Mouse (Mus musculus): Measurements from ENCODE around the gene Tmem45b. TPM values are rescaled to one million over a fixed set of nuclear protein-coding genes. Genes with fewer than 3 reads are reported as not detected.

Gene Tmem45b
- polyA plus RNA-seq, 1 experiment from 2014 or later = 0.16 TPM

DNA sequence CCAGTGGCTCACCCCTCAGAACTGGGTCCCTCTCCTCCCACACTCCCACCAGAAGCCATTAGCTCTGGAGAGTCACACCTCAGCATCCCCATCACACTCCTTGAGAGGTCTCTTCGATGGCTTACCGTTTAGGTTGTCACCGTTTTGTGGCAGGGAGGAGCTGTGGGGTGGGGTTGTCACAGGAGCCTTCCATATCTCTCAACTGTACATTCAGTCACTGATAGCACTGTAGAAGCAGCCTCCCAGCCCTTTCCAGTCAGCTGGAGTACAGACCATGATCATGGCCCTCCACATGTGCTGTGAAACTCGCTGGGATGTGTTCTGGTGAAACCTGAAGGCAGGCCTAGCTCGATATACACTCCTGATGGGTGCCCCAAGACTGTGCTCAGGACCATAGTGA is 42.1 kb downstream of the Tmem45b start:
- no peak overlapping the region for H3K9ac ChIP-seq (ENCODE audit: low read depth, low read length)
- peaks cover 37% of the 10 kb centered on the region for H3K36me3 ChIP-seq (ENCODE audit: control insufficient read depth, insufficient read depth, low read length)
- ATAC-seq = no peak
- H3K27me3 ChIP-seq (replicated peaks; ENCODE audit: control insufficient read depth, insufficient read depth, low read length) = no peaks in the 10 kb centered on the region
- no peaks in the 10 kb centered on the region for H3K9me3 ChIP-seq (ENCODE audit: control insufficient read depth, low read length)
- 92% methylated on average over 5 of the region's 5 CpGs for WGBS
- H3K4me2 ChIP-seq (ENCODE audit: low read length) = no peak overlapping the region
- H3K4me1 ChIP-seq (ENCODE audit: control insufficient read depth, insufficient read depth, low read depth, low read length) = no peaks in the 10 kb centered on the region
- H3K4me3 ChIP-seq (ENCODE audit: low read length) = no peak overlapping the region
- H3K27ac ChIP-seq (ENCODE audit: low read depth, low read length) = no peak overlapping the region

DNA sequence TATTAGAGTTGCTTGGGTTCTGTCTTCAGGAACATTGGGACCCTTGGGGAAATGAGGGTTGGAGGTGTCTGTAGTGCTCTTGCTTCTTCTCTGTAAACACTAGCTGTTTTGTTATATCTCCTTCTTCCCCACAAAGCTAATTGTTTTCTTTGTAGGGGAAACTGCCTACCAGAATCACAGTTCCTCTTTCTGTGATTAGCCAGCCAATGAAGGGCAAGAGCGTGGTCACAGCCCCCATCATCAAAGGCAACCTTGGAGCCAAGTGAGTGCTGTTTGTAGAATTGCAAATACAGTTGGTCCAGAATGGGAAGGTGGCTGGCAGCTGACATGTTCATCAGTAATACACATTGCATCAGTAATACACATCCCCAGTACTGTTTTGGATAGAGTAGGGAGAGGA is 45.4 kb downstream of the Tmem45b start:
- no peak for ATAC-seq
- Histone ChIP-seq H3K4me2 (ENCODE audit: low read length) (no peak overlapping the region), H3K27me3 (replicated peaks; ENCODE audit: control insufficient read depth, insufficient read depth, low read length) (no peaks in the 10 kb centered on the region), H3K36me3 (ENCODE audit: control insufficient read depth, insufficient read depth, low read length) (peaks cover 61% of the 10 kb centered on the region), H3K9me3 (ENCODE audit: control insufficient read depth, low read length) (no peaks in the 10 kb centered on the region), H3K9ac (ENCODE audit: low read depth, low read length) (no peak overlapping the region), H3K4me3 (ENCODE audit: low read length) (no peak overlapping the region), H3K27ac (ENCODE audit: low read depth, low read length) (no peak overlapping the region), H3K4me1 (ENCODE audit: control insufficient read depth, insufficient read depth, low read depth, low read length) (no peaks in the 10 kb centered on the region)
- WGBS = 84% methylated on average over 1 of the region's 1 CpGs

DNA sequence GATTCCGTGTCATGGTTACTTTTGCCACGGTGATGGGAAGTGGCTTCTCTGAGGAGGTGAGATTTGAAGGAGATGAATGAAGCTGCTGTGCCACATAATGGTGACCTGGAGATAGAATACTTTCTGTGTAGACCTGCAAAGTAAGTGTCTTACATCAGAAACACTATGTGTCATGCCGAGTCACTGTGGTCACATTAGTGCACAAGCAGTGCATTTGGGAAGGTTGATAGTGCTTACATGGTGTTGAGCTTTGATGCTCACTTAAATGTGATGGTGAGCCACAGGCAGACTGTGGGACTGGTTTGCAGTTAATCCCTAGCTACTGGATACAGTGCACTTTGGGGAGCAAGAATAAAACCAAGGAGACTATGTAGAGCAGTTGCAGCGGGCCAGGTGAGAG is 52.1 kb downstream of the Tmem45b start:
- 96% methylated on average over 4 of the region's 4 CpGs for WGBS
- no peaks in the 10 kb centered on the region for H3K4me1 ChIP-seq (ENCODE audit: control insufficient read depth, insufficient read depth, low read depth, low read length)
- H3K27ac ChIP-seq (ENCODE audit: low read depth, low read length) = no peak overlapping the region
- H3K9me3 ChIP-seq (ENCODE audit: control insufficient read depth, low read length) = no peaks in the 10 kb centered on the region
- peaks cover 58% of the 10 kb centered on the region for H3K36me3 ChIP-seq (ENCODE audit: control insufficient read depth, insufficient read depth, low read length)
- no peaks in the 10 kb centered on the region for H3K27me3 ChIP-seq (replicated peaks; ENCODE audit: control insufficient read depth, insufficient read depth, low read length)
- no peak overlapping the region for H3K9ac ChIP-seq (ENCODE audit: low read depth, low read length)
- H3K4me2 ChIP-seq (ENCODE audit: low read length) = no peak overlapping the region
- no peak overlapping the region for H3K4me3 ChIP-seq (ENCODE audit: low read length)
- ATAC-seq = no peak

DNA sequence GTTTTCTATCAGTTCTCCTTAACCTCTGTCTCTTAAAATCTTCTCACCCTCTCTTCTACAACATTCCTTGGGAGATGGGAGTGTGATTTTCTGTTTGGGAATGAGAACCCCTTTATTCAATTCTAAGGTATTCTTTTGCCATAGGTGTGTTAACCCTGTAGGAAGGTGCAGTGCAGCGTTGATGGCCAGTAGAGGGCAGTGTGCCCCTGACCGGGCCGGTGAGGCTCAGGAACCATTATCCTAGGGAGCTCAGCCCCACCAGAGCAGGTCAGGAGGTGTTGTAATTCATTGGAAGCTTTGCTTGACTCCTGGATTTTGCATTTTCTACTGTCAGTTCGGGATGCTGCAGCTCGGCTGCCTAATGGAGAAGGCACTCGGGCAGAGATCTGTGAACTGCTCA is 59.0 kb downstream of the Tmem45b start:
- no peak overlapping the region for H3K9ac ChIP-seq (ENCODE audit: low read depth, low read length)
- no peak overlapping the region for H3K4me2 ChIP-seq (ENCODE audit: low read length)
- H3K4me1 ChIP-seq (ENCODE audit: control insufficient read depth, insufficient read depth, low read depth, low read length) = no peaks in the 10 kb centered on the region
- peaks cover 58% of the 10 kb centered on the region for H3K36me3 ChIP-seq (ENCODE audit: control insufficient read depth, insufficient read depth, low read length)
- no peaks in the 10 kb centered on the region for H3K27me3 ChIP-seq (replicated peaks; ENCODE audit: control insufficient read depth, insufficient read depth, low read length)
- WGBS = 71% methylated on average over 6 of the region's 6 CpGs
- no peaks in the 10 kb centered on the region for H3K9me3 ChIP-seq (ENCODE audit: control insufficient read depth, low read length)
- no peak overlapping the region for H3K27ac ChIP-seq (ENCODE audit: low read depth, low read length)
- no peak overlapping the region for H3K4me3 ChIP-seq (ENCODE audit: low read length)
- no peak for ATAC-seq

DNA sequence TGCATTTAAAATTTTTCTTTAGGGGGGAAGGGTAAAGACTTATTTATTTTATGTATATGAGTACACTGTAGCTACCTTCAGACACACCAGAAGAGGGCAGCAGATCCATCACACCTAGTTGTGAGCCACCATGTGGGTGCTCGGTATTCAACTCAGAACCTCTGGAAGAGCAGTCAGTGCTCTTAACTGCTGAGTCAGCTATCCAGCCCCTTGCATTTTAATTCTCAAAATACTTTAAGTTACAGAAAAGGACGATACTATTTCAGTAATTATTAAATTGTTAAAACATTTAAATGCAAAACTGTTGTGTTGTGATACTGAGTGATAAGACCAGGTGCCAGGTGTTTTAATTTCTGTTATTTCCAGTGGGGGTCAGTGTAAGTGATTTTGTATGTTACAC is 60.0 kb downstream of the Tmem45b start:
- no peak overlapping the region for H3K4me2 ChIP-seq (ENCODE audit: low read length)
- ATAC-seq = no peak
- no peaks in the 10 kb centered on the region for H3K27me3 ChIP-seq (replicated peaks; ENCODE audit: control insufficient read depth, insufficient read depth, low read length)

DNA sequence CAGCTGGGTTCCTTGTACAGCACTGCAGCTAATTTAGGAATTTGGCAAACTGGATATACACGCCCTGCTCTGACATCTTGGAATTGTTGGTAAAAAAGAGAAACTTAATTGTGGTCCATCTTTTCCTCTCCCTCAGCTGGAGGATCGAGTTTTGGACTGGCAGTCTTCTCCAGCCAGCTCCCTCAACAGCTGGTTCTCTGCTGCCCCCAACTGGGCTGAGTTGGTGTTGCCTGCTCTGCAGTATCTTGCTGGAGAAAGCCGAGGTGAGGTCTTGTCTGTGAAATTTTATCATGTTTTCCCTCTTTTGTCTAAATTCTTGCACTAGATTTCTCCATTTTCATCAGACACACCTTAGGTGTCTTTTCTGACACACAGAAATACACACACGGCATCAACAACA is 63.8 kb downstream of the Tmem45b start:
- H3K4me3 ChIP-seq (ENCODE audit: low read length) = no peak overlapping the region
- H3K9ac ChIP-seq (ENCODE audit: low read depth, low read length) = no peak overlapping the region
- H3K27ac ChIP-seq (ENCODE audit: low read depth, low read length) = no peak overlapping the region
- no peaks in the 10 kb centered on the region for H3K27me3 ChIP-seq (replicated peaks; ENCODE audit: control insufficient read depth, insufficient read depth, low read length)
- H3K36me3 ChIP-seq (ENCODE audit: control insufficient read depth, insufficient read depth, low read length) = peaks cover 67% of the 10 kb centered on the region
- H3K9me3 ChIP-seq (ENCODE audit: control insufficient read depth, low read length) = no peaks in the 10 kb centered on the region
- WGBS = 56% methylated on average over 4 of the region's 4 CpGs
- no peak overlapping the region for H3K4me2 ChIP-seq (ENCODE audit: low read length)
- no peaks in the 10 kb centered on the region for H3K4me1 ChIP-seq (ENCODE audit: control insufficient read depth, insufficient read depth, low read depth, low read length)
- no peak for ATAC-seq

More for the DNA sequence above, 60.0 kb downstream of the Tmem45b start:
- 85% methylated on average over 2 of the region's 2 CpGs for WGBS
- H3K27ac ChIP-seq (ENCODE audit: low read depth, low read length) = no peak overlapping the region
- H3K4me1 ChIP-seq (ENCODE audit: control insufficient read depth, insufficient read depth, low read depth, low read length) = no peaks in the 10 kb centered on the region
- H3K9ac ChIP-seq (ENCODE audit: low read depth, low read length) = no peak overlapping the region
- no peaks in the 10 kb centered on the region for H3K9me3 ChIP-seq (ENCODE audit: control insufficient read depth, low read length)
- no peak overlapping the region for H3K4me3 ChIP-seq (ENCODE audit: low read length)
- peaks cover 55% of the 10 kb centered on the region for H3K36me3 ChIP-seq (ENCODE audit: control insufficient read depth, insufficient read depth, low read length)

DNA sequence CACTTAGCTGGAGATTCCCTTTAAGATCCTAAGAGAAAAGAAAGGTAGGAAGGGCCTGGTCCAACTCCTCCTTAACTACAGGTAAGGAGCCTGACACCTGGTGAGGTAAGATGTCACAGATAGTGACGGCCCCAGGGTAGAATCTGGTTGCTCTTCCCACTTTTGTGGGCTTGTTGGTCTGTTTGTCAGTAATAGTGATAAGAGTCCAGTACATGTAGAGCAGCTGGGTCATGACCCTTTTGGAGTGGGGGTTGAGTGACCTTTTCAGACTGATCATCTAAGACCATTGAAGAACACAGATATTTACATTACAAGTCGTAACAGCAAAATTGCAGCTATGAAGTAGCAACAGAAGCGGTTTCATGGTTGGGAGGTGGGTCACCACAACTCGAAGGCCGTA is 77.1 kb downstream of the Tmem45b start:
- ATAC-seq = no peak
- no peak overlapping the region for H3K27ac ChIP-seq (ENCODE audit: low read depth, low read length)
- 94% methylated on average over 5 of the region's 5 CpGs for WGBS
- H3K27me3 ChIP-seq (replicated peaks; ENCODE audit: control insufficient read depth, insufficient read depth, low read length) = no peaks in the 10 kb centered on the region
- no peak overlapping the region for H3K9ac ChIP-seq (ENCODE audit: low read depth, low read length)
- H3K36me3 ChIP-seq (ENCODE audit: control insufficient read depth, insufficient read depth, low read length) = peaks cover 13% of the 10 kb centered on the region
- peaks cover 13% of the 10 kb centered on the region for H3K4me1 ChIP-seq (ENCODE audit: control insufficient read depth, insufficient read depth, low read depth, low read length)
- H3K4me2 ChIP-seq (ENCODE audit: low read length) = peak overlapping the region; percentile 78
- no peaks in the 10 kb centered on the region for H3K9me3 ChIP-seq (ENCODE audit: control insufficient read depth, low read length)
- H3K4me3 ChIP-seq (ENCODE audit: low read length) = peak overlapping the region; percentile 84

DNA sequence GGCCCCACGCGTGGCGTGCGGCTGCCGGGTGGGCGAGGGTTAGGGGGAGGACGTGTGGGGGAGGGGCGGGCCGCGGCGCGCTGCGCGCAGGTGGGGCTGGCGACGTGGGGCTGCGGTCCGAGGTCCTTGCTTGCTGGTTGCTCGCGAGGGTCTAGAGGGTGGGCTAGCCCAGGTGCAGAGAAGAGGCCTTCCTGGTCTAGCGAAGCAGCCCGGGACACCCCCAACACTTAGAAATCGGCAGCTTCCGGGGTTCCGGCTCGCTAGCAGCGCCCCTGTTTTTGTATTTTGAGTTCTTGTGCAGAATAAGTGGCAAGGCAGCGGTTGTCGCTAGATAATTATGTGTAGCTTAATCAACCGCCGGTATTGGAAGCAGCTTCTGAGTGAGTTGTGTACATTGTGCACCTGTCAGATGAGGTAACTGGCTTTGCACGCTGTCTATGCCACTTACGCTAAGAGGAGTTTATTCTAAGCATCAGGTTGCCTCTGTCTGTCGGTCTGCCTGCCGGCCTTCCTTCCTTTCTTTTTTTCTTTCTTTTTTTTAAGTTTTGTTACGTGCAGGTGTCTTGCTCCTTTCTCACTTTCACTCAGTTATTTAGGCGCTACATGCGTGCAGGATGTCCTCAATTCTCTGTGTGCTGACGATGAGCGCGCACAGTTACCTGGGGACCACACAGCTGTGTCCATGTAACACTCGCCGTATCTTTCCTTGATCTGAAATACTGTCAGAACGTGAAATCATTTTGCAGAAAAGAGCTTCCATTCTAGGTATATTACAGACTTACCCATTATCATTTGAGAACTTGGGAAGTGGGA is 77.7 kb downstream of the Tmem45b start:
- peak; percentile 86; the same call in 1 of the 2 replicates for ATAC-seq
- WGBS = 9% methylated on average over 43 of the region's 44 CpGs
- peak overlapping the region; percentile 76; the same call in 1 of the 2 replicates for H3K27ac ChIP-seq (ENCODE audit: low read depth, low read length)

DNA sequence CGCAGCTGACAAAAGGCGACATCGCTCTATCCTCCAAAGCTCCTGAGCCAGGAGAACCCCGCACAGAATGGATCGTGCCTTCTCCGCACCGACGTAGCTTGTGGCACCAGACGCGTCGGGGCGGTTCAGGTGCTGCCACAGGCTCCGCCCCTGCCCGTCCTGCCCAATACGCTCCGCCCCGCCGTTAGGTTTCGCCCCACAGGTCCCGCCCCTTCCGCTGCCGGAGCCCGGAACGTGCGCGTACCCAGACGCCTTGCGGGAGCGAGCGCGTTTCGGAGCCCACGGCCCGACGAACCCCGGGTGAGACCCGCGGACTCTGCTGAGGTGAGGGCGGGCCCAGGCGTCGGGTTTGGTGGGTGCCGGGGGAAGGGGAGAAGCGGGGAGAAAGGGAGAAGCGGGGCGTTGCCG is 78.3 kb downstream of the Tmem45b start, which contains the start of gene Nfrkb:
Gene Nfrkb, plus strand, starts transcription at position 246 of the 408 bp plus-strand sequence.
- H3K36me3 ChIP-seq (ENCODE audit: control insufficient read depth, insufficient read depth, low read length) = peaks cover 4% of the 10 kb centered on the region
- peak within 1 kb of the TSS; percentile 84 for H3K4me3 ChIP-seq (ENCODE audit: low read length)
- ATAC-seq = peak; percentile 98
- H3K4me1 ChIP-seq (ENCODE audit: control insufficient read depth, insufficient read depth, low read depth, low read length) = peaks cover 13% of the 10 kb centered on the region
- under 1% methylated on average over 39 of the region's 46 CpGs for WGBS
- peak within 1 kb of the TSS; percentile 76; the same call in 1 of the 2 replicates for H3K27ac ChIP-seq (ENCODE audit: low read depth, low read length)
- peak within 1 kb of the TSS; percentile 78 for H3K4me2 ChIP-seq (ENCODE audit: low read length)
- no peaks in the 10 kb centered on the region for H3K9me3 ChIP-seq (ENCODE audit: control insufficient read depth, low read length)
- no peaks in the 10 kb centered on the region for H3K27me3 ChIP-seq (replicated peaks; ENCODE audit: control insufficient read depth, insufficient read depth, low read length)
- H3K9ac ChIP-seq (ENCODE audit: low read depth, low read length) = peak within 1 kb of the TSS; percentile 87

More for the DNA sequence above, 77.7 kb downstream of the Tmem45b start:
- peak overlapping the region; percentile 78 for H3K4me2 ChIP-seq (ENCODE audit: low read length)
- peak overlapping the region; percentile 84 for H3K4me3 ChIP-seq (ENCODE audit: low read length)
- H3K9ac ChIP-seq (ENCODE audit: low read depth, low read length) = peak overlapping the region; percentile 87
- H3K36me3 ChIP-seq (ENCODE audit: control insufficient read depth, insufficient read depth, low read length) = peaks cover 8% of the 10 kb centered on the region
- peaks cover 13% of the 10 kb centered on the region for H3K4me1 ChIP-seq (ENCODE audit: control insufficient read depth, insufficient read depth, low read depth, low read length)
- no peaks in the 10 kb centered on the region for H3K9me3 ChIP-seq (ENCODE audit: control insufficient read depth, low read length)
- H3K27me3 ChIP-seq (replicated peaks; ENCODE audit: control insufficient read depth, insufficient read depth, low read length) = no peaks in the 10 kb centered on the region

Measured in hindbrain, embryonic 16.5 days (tissue).